Mouse (Mus musculus): ENCODE results near the gene Vmn1r210.
A peak's percentile ranks its signal among the peaks of the same experiment; 100 is the strongest.
"Not testable (repeated sequence)": the region's sequence is repeated elsewhere in the genome, so short reads cannot be mapped to it uniquely, and the experiment has no call there.

The Vmn1r210 gene

GRCm38 (mm10) chr13:22831248-22831647 lies at the start of gene Vmn1r210:
Vmn1r210 (minus strand) TSS chr13:22831348.
- no peak for DNase-seq (ENCODE audit: low read depth, low spot score)

- peak; percentile 50 for DNase-seq (ENCODE audit: low read depth, low spot score)
Measured at GRCm38 (mm10) chr13:22879257-22879656, 48.1 kb upstream of the Vmn1r210 start.

- DNase-seq (ENCODE audit: low read depth, low spot score), result no peak
Measured at GRCm38 (mm10) chr13:22857461-22857860, 26.3 kb upstream of the Vmn1r210 start, which contains the start of gene Vmn1r211. Vmn1r211 (minus strand) TSS chr13:22857561.

GRCm38 (mm10) chr13:22854760-22855159 lies 23.6 kb upstream of the Vmn1r210 start:
- no peak for DNase-seq (ENCODE audit: low read depth, low spot score)

- no peak for DNase-seq (ENCODE audit: low read depth, low spot score)
Measured at GRCm38 (mm10) chr13:22846798-22847197, 15.7 kb upstream of the Vmn1r210 start.

DNA sequence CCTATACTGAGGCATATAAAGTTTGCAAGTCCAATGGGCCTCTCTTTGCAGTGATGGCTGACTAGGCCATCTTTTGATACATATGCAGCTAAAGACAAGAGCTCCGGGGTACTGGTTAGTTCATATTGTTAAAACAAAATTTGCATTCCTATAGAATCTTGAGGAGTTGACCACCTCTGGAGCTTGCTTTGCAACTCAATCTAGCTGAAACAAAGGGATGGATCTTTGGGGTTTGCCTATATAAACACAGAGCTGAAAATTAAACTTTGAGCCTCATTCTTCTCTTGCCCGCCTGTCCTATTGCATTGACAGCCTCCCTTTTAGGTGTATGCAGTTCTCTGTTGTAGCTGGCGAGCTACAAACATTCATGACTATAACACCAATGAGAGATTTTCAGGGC lies 13.2 kb upstream of the Vmn1r210 start:
- peak; percentile 68 for DNase-seq (ENCODE audit: low read depth, low spot score)

- peak; percentile 76 for DNase-seq (ENCODE audit: low read depth, low spot score)
Measured at GRCm38 (mm10) chr13:22829395-22829794, 1.8 kb downstream of the Vmn1r210 start.

GRCm38 (mm10) chr13:22821601-22822000 lies 9.5 kb downstream of the Vmn1r210 start:
- DNase-seq (ENCODE audit: low read depth, low spot score), result not testable (repeated sequence)

GRCm38 (mm10) chr13:22809582-22809981 lies 21.6 kb downstream of the Vmn1r210 start, which contains the start of gene Vmn1r209:
Vmn1r209 (minus strand) TSS chr13:22809682.
- not testable (repeated sequence) for DNase-seq (ENCODE audit: low read depth, low spot score)

DNA sequence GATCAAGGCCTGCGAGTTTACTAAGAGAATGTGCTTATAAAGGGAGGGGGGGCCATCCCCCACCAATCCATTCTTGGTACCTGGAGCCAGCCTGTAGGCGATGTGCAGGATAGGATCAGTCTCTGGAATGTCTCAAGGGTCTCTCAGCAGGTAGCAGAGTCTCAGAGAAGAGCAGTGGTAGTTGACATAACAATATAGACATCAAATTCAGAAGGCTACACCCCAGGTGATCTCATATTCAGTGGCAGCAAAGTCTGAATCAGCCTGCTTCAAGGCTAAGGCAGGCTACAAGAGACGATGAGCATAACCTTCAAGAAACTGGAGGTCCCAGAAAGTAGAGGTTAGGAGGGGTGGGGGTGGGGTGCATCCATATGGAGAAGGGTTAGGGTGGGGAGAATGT lies 43.1 kb downstream of the Vmn1r210 start:
- peak; percentile 55 for DNase-seq (ENCODE audit: low read depth, low spot score)

DNA sequence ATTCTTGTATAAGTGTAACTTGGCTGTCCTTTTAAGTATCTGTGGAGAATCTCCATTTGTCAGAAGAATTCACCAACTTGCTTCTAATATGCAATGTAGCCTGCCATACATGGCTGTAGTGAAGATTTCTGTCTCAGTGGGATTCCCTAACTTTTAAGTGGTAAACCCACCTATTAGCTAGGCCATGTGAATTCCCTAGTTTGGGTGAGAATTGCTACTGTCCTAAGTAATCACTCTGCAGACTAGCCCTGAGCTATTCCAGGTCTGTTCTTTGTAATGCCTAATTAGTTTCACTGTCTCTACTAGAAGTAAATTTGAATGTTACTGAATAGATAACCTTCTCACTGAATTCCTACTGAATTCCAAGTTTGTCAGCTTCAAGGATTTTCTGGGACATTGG lies 47.0 kb downstream of the Vmn1r210 start:
- peak; percentile 63 for DNase-seq (ENCODE audit: low read depth, low spot score)

GRCm38 (mm10) chr13:22777300-22777699 lies 53.8 kb downstream of the Vmn1r210 start, which contains the start of gene Vmn1r208:
Vmn1r208 (minus strand) TSS chr13:22777400.
- DNase-seq (ENCODE audit: low read depth, low spot score), result not testable (repeated sequence)
